Mouse (Mus musculus) kidney, embryonic 15.5 days (tissue): ENCODE results near the gene Agbl4. TPM values are rescaled to one million over a fixed set of nuclear protein-coding genes. Genes with fewer than 3 reads are reported as not detected.

Experiments
- ATAC-seq: fragments of 200-750 bp; cut with Nextera tagmentation; replicated peaks from 2 replicates; pipeline ENCODE4 v1.8.0; 2017; ENCODE audit warnings: moderate TSS enrichment; ENCODE audit not compliant: low FRiP score
- H3K27ac ChIP-seq: fragments of 300-500 bp; sonication (generic); 2 replicates; pipeline ENCODE4 v1.5.1; 2015; ENCODE audit warnings: mild to moderate bottlenecking, inconsistent platforms
- H3K27me3 ChIP-seq: fragments of 300-500 bp; sonication (generic); 2 replicates; pipeline ENCODE4 v1.6.1; 2015; ENCODE audit warnings: inconsistent platforms
- H3K36me3 ChIP-seq: fragments of 300-500 bp; sonication (generic); 2 replicates; pipeline ENCODE4 v1.6.1; 2015; ENCODE audit warnings: inconsistent platforms
- H3K4me1 ChIP-seq: fragments of 300-500 bp; sonication (generic); 2 replicates; pipeline ENCODE4 v1.6.1; 2015; ENCODE audit warnings: inconsistent platforms
- H3K4me2 ChIP-seq: fragments of 300-500 bp; sonication (generic); 2 replicates; pipeline ENCODE4 v1.6.1; 2015; ENCODE audit warnings: moderate library complexity, mild to moderate bottlenecking, inconsistent platforms
- H3K4me3 ChIP-seq: fragments of 300-500 bp; sonication (generic); replicated peaks from 2 replicates; pipeline ENCODE4 v1.5.1; 2015; ENCODE audit warnings: mild to moderate bottlenecking, inconsistent platforms
- H3K9ac ChIP-seq: fragments of 300-500 bp; sonication (generic); 2 replicates; pipeline ENCODE4 v1.6.1; 2015; ENCODE audit warnings: mild to moderate bottlenecking, inconsistent platforms
- H3K9me3 ChIP-seq: fragments of 300-500 bp; sonication (generic); replicated peaks from 2 replicates; pipeline ENCODE4 v1.6.1; 2016; ENCODE audit warnings: inconsistent platforms
- WGBS: fragments of 180-500 bp; shearing (Covaris S2); methylation state at CpG from one replicate; pipeline ENCODE4 v1.1.7; 2015; ENCODE audit warnings: mixed read lengths; 5-methylcytosine and 5-hydroxymethylcytosine counted together
- polyA plus RNA-seq: library from polyadenylated mRNA; unstranded; fragments of >200 nt; fragmentation: Nextera tagmentation; extraction: Ambion mirVana; gene quantifications from 2 replicates; pipeline ENCODE4 v1.2.1, GENCODE M21; 2015

The Agbl4 gene
- polyA plus RNA-seq, 1 experiment from 2014 or later, result 0.43 TPM

- Histone ChIP-seq H3K9me3 (no peaks in the 10 kb centered on the region), H3K4me1 (no peaks in the 10 kb centered on the region), H3K4me3 (no peak overlapping the region), H3K36me3 (no peaks in the 10 kb centered on the region), H3K4me2 (no peak overlapping the region), H3K9ac (no peak overlapping the region), H3K27me3 (no peaks in the 10 kb centered on the region), H3K27ac (no peak overlapping the region)
- 91% methylated on average over 3 of the region's 3 CpGs for WGBS
- ATAC-seq, result no peak
Observed at GRCm38 (mm10) chr4:111635538-111636124, 1238.2 kb downstream of the Agbl4 start.

GRCm38 (mm10) chr4:111638948-111639708 is 1241.7 kb downstream of the Agbl4 start:
- no peaks in the 10 kb centered on the region for H3K27me3 ChIP-seq
- no peak overlapping the region for H3K27ac ChIP-seq
- 83% methylated on average over 5 of the region's 5 CpGs for WGBS
- H3K9ac ChIP-seq, result no peak overlapping the region
- no peaks in the 10 kb centered on the region for H3K9me3 ChIP-seq
- H3K36me3 ChIP-seq, result no peaks in the 10 kb centered on the region
- no peak for ATAC-seq
- no peaks in the 10 kb centered on the region for H3K4me1 ChIP-seq
- H3K4me2 ChIP-seq, result no peak overlapping the region
- H3K4me3 ChIP-seq, result no peak overlapping the region

- Histone ChIP-seq H3K36me3 (no peaks in the 10 kb centered on the region), H3K9me3 (no peaks in the 10 kb centered on the region), H3K27ac (no peak overlapping the region), H3K4me2 (no peak overlapping the region), H3K27me3 (no peaks in the 10 kb centered on the region), H3K4me1 (no peaks in the 10 kb centered on the region), H3K9ac (no peak overlapping the region), H3K4me3 (no peak overlapping the region)
- no peak for ATAC-seq
- 74% methylated on average over 6 of the region's 6 CpGs for WGBS
Observed at GRCm38 (mm10) chr4:111645117-111645830, 1247.8 kb downstream of the Agbl4 start.

DNA sequence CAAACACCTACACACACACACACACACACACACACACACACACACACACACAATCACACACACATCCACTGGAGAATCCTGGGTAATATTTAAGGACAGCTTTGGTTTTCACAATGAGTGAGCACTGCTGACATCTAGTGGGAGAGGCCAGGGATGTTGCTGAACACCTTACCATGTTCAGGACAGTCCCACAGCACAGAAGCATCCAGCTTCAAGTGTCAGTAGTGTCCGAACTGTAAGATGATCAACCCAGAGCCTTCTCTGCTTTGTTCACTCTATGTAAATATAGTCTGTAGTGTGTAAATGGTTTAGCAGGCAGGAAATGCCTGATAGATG is 1248.3 kb downstream of the Agbl4 start:
- Histone ChIP-seq H3K27ac (no peak overlapping the region), H3K4me3 (no peak overlapping the region), H3K9me3 (no peaks in the 10 kb centered on the region), H3K9ac (no peak overlapping the region), H3K27me3 (no peaks in the 10 kb centered on the region), H3K36me3 (no peaks in the 10 kb centered on the region), H3K4me2 (no peak overlapping the region), H3K4me1 (no peaks in the 10 kb centered on the region)
- peak; percentile 58; the same call in 1 of the 2 replicates for ATAC-seq
- 53% methylated on average over 1 of the region's 1 CpGs for WGBS

- no peak for ATAC-seq
- Histone ChIP-seq H3K27ac (no peak overlapping the region), H3K36me3 (no peaks in the 10 kb centered on the region), H3K27me3 (no peaks in the 10 kb centered on the region), H3K4me2 (no peak overlapping the region), H3K9ac (no peak overlapping the region), H3K9me3 (no peaks in the 10 kb centered on the region), H3K4me1 (no peaks in the 10 kb centered on the region), H3K4me3 (no peak overlapping the region)
- 82% methylated on average over 1 of the region's 1 CpGs for WGBS
Observed at GRCm38 (mm10) chr4:111653451-111653850, 1256.0 kb downstream of the Agbl4 start.

- H3K4me3 ChIP-seq, result no peak overlapping the region
- no peaks in the 10 kb centered on the region for H3K9me3 ChIP-seq
- H3K27me3 ChIP-seq, result no peaks in the 10 kb centered on the region
- H3K4me2 ChIP-seq, result no peak overlapping the region
- H3K9ac ChIP-seq, result no peak overlapping the region
- peak overlapping the region; percentile 82 for H3K27ac ChIP-seq
- H3K4me1 ChIP-seq, result peaks cover 21% of the 10 kb centered on the region
- peak; percentile 86 for ATAC-seq
- WGBS, result 3% methylated on average over 1 of the region's 1 CpGs
- no peaks in the 10 kb centered on the region for H3K36me3 ChIP-seq
Observed at GRCm38 (mm10) chr4:111663730-111664129, 1266.3 kb downstream of the Agbl4 start.

DNA sequence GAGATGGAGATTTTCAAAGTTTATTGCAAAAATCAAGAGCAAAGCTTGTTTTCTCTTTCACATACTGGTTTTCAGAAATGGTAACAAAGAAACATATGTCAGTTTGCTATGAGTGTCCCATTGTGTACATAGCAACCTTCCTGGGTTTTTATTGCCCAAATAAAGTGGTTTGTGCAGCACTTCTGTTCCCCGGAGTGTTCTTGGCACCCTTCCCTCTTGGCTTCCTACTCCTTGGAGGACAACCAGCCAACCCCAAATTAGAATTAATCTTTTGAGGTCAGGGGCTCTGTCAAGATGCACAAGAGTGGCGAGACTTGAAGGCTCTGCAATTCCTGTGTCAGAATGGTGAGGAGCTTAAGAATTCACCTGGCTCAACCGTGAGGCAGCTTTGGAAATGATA is 1266.7 kb downstream of the Agbl4 start:
- no peak overlapping the region for H3K9ac ChIP-seq
- H3K27me3 ChIP-seq, result no peaks in the 10 kb centered on the region
- no peaks in the 10 kb centered on the region for H3K9me3 ChIP-seq
- H3K4me3 ChIP-seq, result no peak overlapping the region
- peak; percentile 16; the same call in 1 of the 2 replicates for ATAC-seq
- H3K4me2 ChIP-seq, result no peak overlapping the region
- WGBS, result 23% methylated on average over 3 of the region's 3 CpGs
- peaks cover 21% of the 10 kb centered on the region for H3K4me1 ChIP-seq
- peak overlapping the region; percentile 82 for H3K27ac ChIP-seq
- no peaks in the 10 kb centered on the region for H3K36me3 ChIP-seq

GRCm38 (mm10) chr4:111666713-111667112 is 1269.3 kb downstream of the Agbl4 start:
- Histone ChIP-seq H3K27ac (no peak overlapping the region), H3K4me3 (no peak overlapping the region)

GRCm38 (mm10) chr4:111669369-111669768 is 1271.9 kb downstream of the Agbl4 start:
- Histone ChIP-seq H3K27me3 (no peaks in the 10 kb centered on the region), H3K4me1 (peaks cover 19% of the 10 kb centered on the region), H3K9me3 (no peaks in the 10 kb centered on the region), H3K9ac (no peak overlapping the region), H3K27ac (no peak overlapping the region), H3K4me2 (no peak overlapping the region), H3K4me3 (no peak overlapping the region), H3K36me3 (no peaks in the 10 kb centered on the region)
- ATAC-seq, result no peak
- 86% methylated on average over 3 of the region's 3 CpGs for WGBS

More at GRCm38 (mm10) chr4:111666713-111667112, 1269.3 kb downstream of the Agbl4 start:
- H3K36me3 ChIP-seq, result no peaks in the 10 kb centered on the region
- H3K9ac ChIP-seq, result no peak overlapping the region
- no peaks in the 10 kb centered on the region for H3K27me3 ChIP-seq
- WGBS, result 85% methylated on average over 1 of the region's 1 CpGs
- H3K4me2 ChIP-seq, result no peak overlapping the region
- H3K4me1 ChIP-seq, result peaks cover 33% of the 10 kb centered on the region
- H3K9me3 ChIP-seq, result no peaks in the 10 kb centered on the region
- no peak for ATAC-seq

GRCm38 (mm10) chr4:111670566-111671421 is 1273.3 kb downstream of the Agbl4 start:
- Histone ChIP-seq H3K9ac (no peak overlapping the region), H3K27ac (peak overlapping the region; percentile 66), H3K4me1 (peaks cover 16% of the 10 kb centered on the region), H3K27me3 (no peaks in the 10 kb centered on the region), H3K9me3 (no peaks in the 10 kb centered on the region), H3K36me3 (no peaks in the 10 kb centered on the region), H3K4me2 (0 out of 2 replicates have a peak overlapping the region, but pooled peaks have one; percentile 15), H3K4me3 (no peak overlapping the region)
- WGBS, result 21% methylated on average over 12 of the region's 12 CpGs
- peak; percentile 61 for ATAC-seq

- Histone ChIP-seq H3K4me2 (no peak overlapping the region), H3K9me3 (no peaks in the 10 kb centered on the region), H3K9ac (no peak overlapping the region), H3K27me3 (no peaks in the 10 kb centered on the region), H3K4me1 (peaks cover 16% of the 10 kb centered on the region), H3K27ac (peak overlapping the region; percentile 66; the same call in 1 of the 2 replicates), H3K4me3 (no peak overlapping the region), H3K36me3 (no peaks in the 10 kb centered on the region)
- 47% methylated on average over 4 of the region's 4 CpGs for WGBS
- ATAC-seq, result 0 out of 2 replicates have a peak, but pooled peaks have one; percentile 8
Observed at GRCm38 (mm10) chr4:111671440-111671839, 1274.0 kb downstream of the Agbl4 start.
